Mouse (Mus musculus) frontal cortex, postnatal 14 days (tissue): ENCODE results near the gene Fmnl3.
"Not testable (repeated sequence)": the region's sequence is repeated elsewhere in the genome, so short reads cannot be mapped to it uniquely, and the experiment has no call there.

Experiments
- DNase-seq, 2 experiments: peaks; one replicate each; pipeline ENCODE4 v3.0.0; 2022; ENCODE audit warnings: low spot score in 2 of 2

Fmnl3 gene

DNA sequence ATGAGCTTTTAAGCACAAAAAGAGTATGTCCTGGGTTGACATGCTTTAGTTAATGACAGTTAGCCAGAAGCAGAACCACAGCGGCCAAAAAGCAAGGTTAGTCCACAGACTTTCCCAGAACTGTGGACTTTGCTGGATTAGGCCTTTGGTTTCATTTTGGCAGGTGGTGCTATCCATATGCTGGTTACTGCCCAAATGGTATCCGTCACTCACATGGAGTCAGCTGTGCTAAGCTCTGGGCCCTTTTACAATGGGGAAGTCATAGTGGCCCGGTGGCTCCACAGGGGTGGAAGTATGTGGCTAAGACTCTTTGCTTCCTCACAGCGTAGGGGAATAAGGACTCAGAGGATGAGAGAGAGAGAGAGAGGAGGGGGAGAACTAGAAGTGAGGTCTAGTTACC lies 17.7 kb upstream of the Fmnl3 start:
- DNase-seq: no peak

DNA sequence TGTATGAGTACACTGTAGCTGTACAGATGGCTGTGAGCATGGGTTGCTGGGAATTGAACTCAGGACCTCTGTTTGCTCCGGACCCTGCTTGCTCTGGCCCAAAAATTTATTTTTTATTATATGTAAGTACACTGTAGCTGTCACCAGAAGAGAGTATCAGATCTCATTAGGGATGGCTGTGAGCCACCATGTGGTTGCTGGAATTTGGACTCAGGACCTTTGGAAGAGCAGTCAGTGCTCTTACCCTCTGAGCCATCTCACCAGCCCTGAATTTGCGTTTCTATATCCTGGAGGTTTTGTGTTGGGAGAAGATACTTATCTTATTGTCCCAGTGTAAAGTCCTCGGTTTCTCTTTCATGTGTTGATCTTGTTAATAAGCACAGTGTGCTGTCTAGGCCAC lies 16.5 kb upstream of the Fmnl3 start:
- DNase-seq: no peak

- not testable (repeated sequence) for DNase-seq
Observed at GRCm38 (mm10) chr15:99386110-99386509, 15.8 kb upstream of the Fmnl3 start.

GRCm38 (mm10) chr15:99384071-99384470 lies 13.8 kb upstream of the Fmnl3 start:
- DNase-seq: no peak

GRCm38 (mm10) chr15:99382893-99383292 lies 12.6 kb upstream of the Fmnl3 start:
- no peak for DNase-seq

DNA sequence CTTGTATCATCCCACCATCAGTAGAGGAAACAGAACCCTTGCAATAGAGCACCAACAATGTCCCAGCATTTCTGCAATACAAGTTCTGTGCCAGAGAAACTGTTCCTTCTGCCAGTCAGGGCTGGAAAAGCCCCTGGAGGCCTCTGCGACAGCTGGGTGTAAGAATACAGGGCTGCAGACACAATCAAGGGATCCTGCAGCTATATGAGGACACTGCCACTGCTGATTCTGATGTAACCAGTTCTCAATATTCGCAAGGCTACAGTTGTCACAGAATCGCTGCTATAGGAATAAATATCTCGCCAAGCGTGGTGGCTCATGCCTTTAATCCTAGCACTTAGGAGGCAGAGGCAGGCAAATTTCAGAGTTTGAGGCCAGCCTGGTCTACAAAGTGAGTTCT lies 6.0 kb upstream of the Fmnl3 start:
- no peak for DNase-seq

DNA sequence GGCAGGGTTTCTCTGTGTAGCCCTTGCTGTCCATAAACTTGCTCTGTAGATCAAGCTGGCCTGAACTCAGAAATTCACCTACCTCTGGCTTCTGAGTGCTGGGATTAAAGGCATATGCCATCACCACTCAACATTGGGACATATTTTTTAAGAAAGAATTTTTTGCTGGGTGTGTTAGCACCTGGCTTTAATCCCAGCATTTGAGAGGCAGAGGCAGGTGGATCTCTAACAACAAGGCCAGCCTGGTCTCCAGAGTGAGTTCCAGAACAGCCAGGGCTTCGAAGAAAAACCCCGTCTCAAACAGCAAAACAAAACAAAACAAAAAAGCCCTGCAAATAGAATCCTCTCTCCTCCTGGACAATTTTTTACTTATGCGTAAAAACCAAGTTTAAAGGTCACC lies 5.3 kb upstream of the Fmnl3 start:
- no peak for DNase-seq

DNA sequence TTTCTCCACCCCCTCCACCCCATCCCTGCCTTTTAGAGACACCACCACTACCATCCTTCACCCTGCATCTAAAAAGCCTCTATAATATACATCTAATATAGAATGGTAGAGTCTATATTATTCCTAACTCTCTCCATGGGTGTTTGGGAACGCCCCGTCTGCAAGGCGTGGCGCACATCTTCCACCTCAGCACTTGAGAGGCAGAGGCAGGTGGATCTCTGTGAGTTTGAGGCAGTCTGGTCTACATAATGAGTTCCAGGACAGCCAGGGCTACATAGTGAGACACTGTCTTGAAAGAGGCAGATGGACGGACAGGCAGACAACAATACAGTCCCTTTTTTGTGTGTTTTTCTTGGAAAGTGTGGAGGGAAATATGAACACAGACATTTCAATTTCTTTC lies 4.8 kb upstream of the Fmnl3 start:
- DNase-seq: no peak

- no peak for DNase-seq
Observed at GRCm38 (mm10) chr15:99372761-99373160, 2.5 kb upstream of the Fmnl3 start.

DNA sequence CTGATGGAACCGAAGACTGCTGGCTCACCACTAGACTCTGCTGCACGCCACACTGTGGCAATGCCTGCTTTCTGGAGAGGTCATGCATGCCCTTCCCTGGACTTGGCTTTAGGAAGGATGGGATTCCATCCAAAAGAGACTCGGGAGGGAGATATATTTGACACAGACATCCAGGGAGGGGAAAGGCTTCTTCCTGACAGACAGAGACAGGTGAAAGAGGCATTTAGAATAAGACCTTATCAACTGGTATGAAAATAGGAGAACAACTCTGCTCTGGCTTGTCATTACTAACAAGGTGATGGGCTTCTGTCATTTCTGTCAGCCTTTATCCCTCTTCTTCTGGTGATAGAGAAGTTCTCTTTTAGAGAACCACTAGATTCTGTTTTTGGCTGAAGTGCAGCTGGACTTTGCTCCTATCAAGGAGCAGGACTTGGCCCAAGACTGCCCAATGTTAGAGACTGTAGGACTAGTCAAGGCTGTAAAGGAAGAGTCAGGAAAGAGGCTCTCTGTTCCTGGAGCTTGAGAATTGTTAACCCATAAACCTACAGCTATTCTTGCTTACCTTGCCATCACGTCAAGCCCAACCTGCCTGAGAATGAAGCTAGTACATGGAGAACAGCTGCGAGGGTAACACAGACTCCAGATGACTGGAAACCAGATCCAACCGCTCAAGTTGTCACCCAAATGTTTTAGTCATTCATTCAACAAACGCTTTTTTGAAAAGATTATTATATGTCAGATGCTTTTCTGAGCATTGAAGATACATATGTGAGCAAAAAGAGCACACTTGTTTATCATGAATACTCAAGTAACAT lies 1.5 kb upstream of the Fmnl3 start:
- no peak for DNase-seq

GRCm38 (mm10) chr15:99369391-99370171 lies 701 bp downstream of the Fmnl3 start:
- no peak for DNase-seq

- DNase-seq: no peak
Observed at GRCm38 (mm10) chr15:99368583-99369266, 1.6 kb downstream of the Fmnl3 start.

GRCm38 (mm10) chr15:99364921-99365320 lies 5.4 kb downstream of the Fmnl3 start:
- no peak for DNase-seq

DNA sequence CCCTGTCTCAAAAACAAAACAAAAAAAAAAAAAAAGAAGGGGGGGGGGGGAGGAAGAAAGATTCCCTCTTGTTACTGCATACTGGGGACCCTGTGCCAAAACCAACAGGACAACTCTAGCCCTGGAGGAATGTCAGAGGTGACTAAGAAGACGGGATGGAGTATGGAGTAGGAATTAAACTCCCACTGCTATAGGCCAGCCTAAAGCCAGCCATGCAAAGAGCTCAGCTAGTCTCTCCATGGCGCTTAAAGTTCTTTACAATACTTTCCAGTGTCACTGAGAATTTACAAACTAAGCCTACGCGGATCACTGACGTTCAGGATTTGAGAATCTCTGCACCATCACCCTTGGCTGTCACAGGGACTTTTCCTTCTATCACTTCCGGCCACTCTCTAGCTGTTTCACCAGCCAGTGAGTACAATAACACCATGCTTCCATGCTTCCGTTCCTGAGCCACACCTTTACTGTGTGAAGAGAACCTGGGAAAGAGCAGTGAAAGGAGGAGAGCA lies 6.2 kb downstream of the Fmnl3 start:
- no peak for DNase-seq

DNA sequence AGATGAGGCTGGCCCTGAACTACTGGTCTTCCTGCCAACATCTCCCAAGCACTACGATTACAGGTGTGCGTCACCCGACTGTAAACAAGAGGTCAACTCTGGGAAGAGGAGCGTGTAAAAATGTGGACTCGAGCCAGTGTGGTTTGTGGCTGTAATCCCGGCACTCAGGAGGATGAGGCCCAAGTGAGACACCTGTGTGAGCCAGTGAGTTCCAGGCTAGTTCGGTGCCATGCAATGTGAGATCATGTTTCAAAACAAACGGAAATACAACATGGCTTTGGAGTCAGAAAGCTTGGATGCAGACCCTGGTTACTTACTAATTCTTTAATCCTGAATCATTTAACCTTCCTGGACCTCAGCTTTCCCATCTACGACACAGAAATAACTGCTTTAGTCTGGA lies 11.3 kb downstream of the Fmnl3 start:
- DNase-seq: no peak

DNA sequence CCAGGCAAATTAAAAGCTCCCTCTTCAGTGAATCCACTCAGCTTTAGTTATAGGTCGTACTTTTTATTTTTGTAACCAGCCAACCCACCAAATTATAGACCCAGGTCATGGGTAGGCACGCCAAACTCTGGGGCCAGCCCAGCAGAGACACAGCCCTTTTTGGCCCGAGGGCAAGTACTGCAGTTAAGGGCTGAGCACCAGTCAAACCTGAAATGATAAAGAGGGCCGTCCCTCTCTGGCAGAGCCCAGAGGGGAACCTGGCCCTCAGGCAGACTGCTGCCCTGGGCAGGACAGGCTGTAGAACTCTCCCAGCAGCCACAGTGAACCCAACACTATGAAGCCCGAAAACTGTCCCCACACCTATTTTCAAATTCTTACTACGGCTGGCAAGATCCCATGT lies 13.8 kb downstream of the Fmnl3 start:
- no peak for DNase-seq

DNA sequence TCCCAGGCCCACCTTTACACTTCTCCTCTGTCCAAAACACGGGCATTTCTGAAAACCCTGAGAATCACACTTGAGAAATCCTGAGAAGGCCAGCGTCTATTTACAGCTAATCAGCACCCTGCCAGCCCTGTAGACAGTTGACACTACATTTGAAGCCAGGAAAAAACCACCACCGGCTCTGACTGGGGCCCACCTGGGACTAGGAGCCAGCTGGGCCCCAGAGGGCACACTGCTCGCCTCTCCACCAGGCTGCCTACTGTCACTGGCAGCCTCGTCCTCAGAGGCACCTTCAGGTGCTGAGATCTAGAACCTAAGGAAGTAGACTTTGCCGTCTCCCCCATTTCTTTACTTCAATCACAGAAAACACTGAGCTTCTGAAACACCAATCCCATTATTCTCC lies 14.6 kb downstream of the Fmnl3 start:
- DNase-seq: no peak

GRCm38 (mm10) chr15:99352306-99352705 lies 18.0 kb downstream of the Fmnl3 start:
- DNase-seq: no peak

- DNase-seq: no peak
Observed at GRCm38 (mm10) chr15:99351610-99352009, 18.7 kb downstream of the Fmnl3 start.

DNA sequence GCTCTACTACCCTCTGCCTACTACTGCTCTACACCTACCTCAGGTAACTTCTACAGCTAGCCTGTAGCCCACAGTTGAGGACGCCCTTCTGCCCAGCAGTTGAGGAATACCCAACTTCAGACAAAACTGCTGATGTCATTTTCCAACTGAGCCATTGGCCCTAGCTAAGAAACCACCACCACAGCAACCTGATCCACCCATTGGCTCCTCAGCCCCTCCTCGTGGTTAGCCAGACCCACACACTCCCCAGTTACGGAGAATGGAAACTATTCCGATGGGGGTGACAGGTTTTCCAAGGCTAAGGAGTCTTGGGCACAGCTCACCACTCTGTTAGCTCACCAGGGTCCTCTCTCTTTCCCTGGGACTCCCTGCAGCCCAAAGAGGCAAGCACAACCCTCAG lies 25.3 kb downstream of the Fmnl3 start:
- no peak for DNase-seq

GRCm38 (mm10) chr15:99344148-99344870 lies 26.0 kb downstream of the Fmnl3 start:
- DNase-seq: no peak
